Mouse (Mus musculus): ENCODE results near the gene Rnase4. TPM values are rescaled to one million over a fixed set of nuclear protein-coding genes. Genes with fewer than 3 reads are reported as not detected.

Gene Rnase4
- polyA plus RNA-seq, 1 experiment from 2014 or later = 27.4 TPM

- H3K4me2 ChIP-seq = no peak overlapping the region
- no peak overlapping the region for H3K9ac ChIP-seq
- no peaks in the 10 kb centered on the region for H3K9me3 ChIP-seq
- ATAC-seq (ENCODE audit: insufficient number of reproducible peaks, insufficient read depth, low FRiP score, low TSS enrichment, low read depth) = no peak
- H3K4me1 ChIP-seq = no peaks in the 10 kb centered on the region
- H3K4me3 ChIP-seq = no peak overlapping the region
- no peak overlapping the region for H3K27ac ChIP-seq
- no peaks in the 10 kb centered on the region for H3K27me3 ChIP-seq
- 93% methylated on average over 4 of the region's 4 CpGs for WGBS
- H3K36me3 ChIP-seq = no peaks in the 10 kb centered on the region
Observed at GRCm38 (mm10) chr14:51132372-51132771, 41.5 kb downstream of the Rnase4 start.

GRCm38 (mm10) chr14:51140342-51140741, 49.5 kb downstream of the Rnase4 start:
- WGBS = 76% methylated on average over 2 of the region's 2 CpGs
- H3K9me3 ChIP-seq = no peaks in the 10 kb centered on the region
- H3K4me1 ChIP-seq = no peaks in the 10 kb centered on the region
- no peak overlapping the region for H3K9ac ChIP-seq
- no peak overlapping the region for H3K4me3 ChIP-seq
- no peaks in the 10 kb centered on the region for H3K36me3 ChIP-seq
- no peak overlapping the region for H3K27ac ChIP-seq
- ATAC-seq (ENCODE audit: insufficient number of reproducible peaks, insufficient read depth, low FRiP score, low TSS enrichment, low read depth) = no peak
- H3K27me3 ChIP-seq = no peaks in the 10 kb centered on the region
- H3K4me2 ChIP-seq = no peak overlapping the region

- H3K4me2 ChIP-seq = no peak overlapping the region
- H3K27me3 ChIP-seq = no peaks in the 10 kb centered on the region
- no peak overlapping the region for H3K4me3 ChIP-seq
- ATAC-seq (ENCODE audit: insufficient number of reproducible peaks, insufficient read depth, low FRiP score, low TSS enrichment, low read depth) = no peak
- 79% methylated on average over 4 of the region's 4 CpGs for WGBS
- no peak overlapping the region for H3K27ac ChIP-seq
- H3K36me3 ChIP-seq = no peaks in the 10 kb centered on the region
- no peak overlapping the region for H3K9ac ChIP-seq
- no peaks in the 10 kb centered on the region for H3K4me1 ChIP-seq
- H3K9me3 ChIP-seq = no peaks in the 10 kb centered on the region
Observed at GRCm38 (mm10) chr14:51142119-51142518, 51.2 kb downstream of the Rnase4 start.

- H3K27ac ChIP-seq = no peak overlapping the region
- no peaks in the 10 kb centered on the region for H3K9me3 ChIP-seq
- H3K4me1 ChIP-seq = no peaks in the 10 kb centered on the region
- no peak for ATAC-seq (ENCODE audit: insufficient number of reproducible peaks, insufficient read depth, low FRiP score, low TSS enrichment, low read depth)
- H3K4me3 ChIP-seq = no peak overlapping the region
- WGBS = 79% methylated on average over 3 of the region's 3 CpGs
- no peak overlapping the region for H3K4me2 ChIP-seq
- H3K9ac ChIP-seq = no peak overlapping the region
- no peaks in the 10 kb centered on the region for H3K36me3 ChIP-seq
- H3K27me3 ChIP-seq = no peaks in the 10 kb centered on the region
Observed at GRCm38 (mm10) chr14:51142568-51142967, 51.7 kb downstream of the Rnase4 start.

- no peak overlapping the region for H3K4me2 ChIP-seq
- no peaks in the 10 kb centered on the region for H3K27me3 ChIP-seq
- H3K9ac ChIP-seq = no peak overlapping the region
- ATAC-seq (ENCODE audit: insufficient number of reproducible peaks, insufficient read depth, low FRiP score, low TSS enrichment, low read depth) = no peak
- no peaks in the 10 kb centered on the region for H3K9me3 ChIP-seq
- 74% methylated on average over 4 of the region's 4 CpGs for WGBS
- H3K4me3 ChIP-seq = no peak overlapping the region
- no peak overlapping the region for H3K27ac ChIP-seq
- no peaks in the 10 kb centered on the region for H3K4me1 ChIP-seq
- no peaks in the 10 kb centered on the region for H3K36me3 ChIP-seq
Observed at GRCm38 (mm10) chr14:51143287-51143686, 52.4 kb downstream of the Rnase4 start.

- no peaks in the 10 kb centered on the region for H3K36me3 ChIP-seq
- H3K4me1 ChIP-seq = no peaks in the 10 kb centered on the region
- no peak overlapping the region for H3K4me2 ChIP-seq
- H3K27ac ChIP-seq = no peak overlapping the region
- no peak for ATAC-seq (ENCODE audit: insufficient number of reproducible peaks, insufficient read depth, low FRiP score, low TSS enrichment, low read depth)
- H3K27me3 ChIP-seq = no peaks in the 10 kb centered on the region
- H3K4me3 ChIP-seq = no peak overlapping the region
- 75% methylated on average over 2 of the region's 2 CpGs for WGBS
- no peak overlapping the region for H3K9ac ChIP-seq
- H3K9me3 ChIP-seq = no peaks in the 10 kb centered on the region
Observed at GRCm38 (mm10) chr14:51143937-51144336, 53.1 kb downstream of the Rnase4 start.

- Histone ChIP-seq H3K4me1 (no peaks in the 10 kb centered on the region), H3K27ac (no peak overlapping the region), H3K4me2 (no peak overlapping the region), H3K27me3 (no peaks in the 10 kb centered on the region), H3K36me3 (no peaks in the 10 kb centered on the region), H3K9ac (no peak overlapping the region), H3K4me3 (no peak overlapping the region), H3K9me3 (no peaks in the 10 kb centered on the region)
- WGBS = 95% methylated on average over 4 of the region's 4 CpGs
- no peak for ATAC-seq (ENCODE audit: insufficient number of reproducible peaks, insufficient read depth, low FRiP score, low TSS enrichment, low read depth)
Observed at GRCm38 (mm10) chr14:51144451-51144850, 53.6 kb downstream of the Rnase4 start.

- no peak overlapping the region for H3K4me3 ChIP-seq
- no peak for ATAC-seq (ENCODE audit: insufficient number of reproducible peaks, insufficient read depth, low FRiP score, low TSS enrichment, low read depth)
- H3K4me1 ChIP-seq = no peaks in the 10 kb centered on the region
- no peak overlapping the region for H3K27ac ChIP-seq
- H3K4me2 ChIP-seq = no peak overlapping the region
- no peaks in the 10 kb centered on the region for H3K36me3 ChIP-seq
- H3K27me3 ChIP-seq = no peaks in the 10 kb centered on the region
- H3K9me3 ChIP-seq = no peaks in the 10 kb centered on the region
- 83% methylated on average over 6 of the region's 6 CpGs for WGBS
- H3K9ac ChIP-seq = no peak overlapping the region
Observed at GRCm38 (mm10) chr14:51145521-51145920, 54.6 kb downstream of the Rnase4 start.

GRCm38 (mm10) chr14:51146685-51147084, 55.8 kb downstream of the Rnase4 start, which contains the start of gene Rnase1:
Gene Rnase1, minus strand, starts transcription at chr14:51146785.
- Histone ChIP-seq H3K27me3 (no peaks in the 10 kb centered on the region), H3K9ac (no peak within 1 kb of the TSS), H3K4me3 (no peak within 1 kb of the TSS), H3K27ac (no peak within 1 kb of the TSS), H3K4me1 (no peaks in the 10 kb centered on the region), H3K36me3 (no peaks in the 10 kb centered on the region), H3K9me3 (no peaks in the 10 kb centered on the region), H3K4me2 (no peak within 1 kb of the TSS)
- WGBS = 51% methylated on average over 2 of the region's 2 CpGs
- ATAC-seq (ENCODE audit: insufficient number of reproducible peaks, insufficient read depth, low FRiP score, low TSS enrichment, low read depth) = no peak

GRCm38 (mm10) chr14:51148006-51148405, 57.1 kb downstream of the Rnase4 start:
- Histone ChIP-seq H3K4me3 (no peak overlapping the region), H3K9me3 (no peaks in the 10 kb centered on the region), H3K27ac (no peak overlapping the region), H3K9ac (no peak overlapping the region), H3K27me3 (no peaks in the 10 kb centered on the region), H3K36me3 (no peaks in the 10 kb centered on the region), H3K4me1 (no peaks in the 10 kb centered on the region), H3K4me2 (no peak overlapping the region)
- 81% methylated on average over 3 of the region's 3 CpGs for WGBS
- no peak for ATAC-seq (ENCODE audit: insufficient number of reproducible peaks, insufficient read depth, low FRiP score, low TSS enrichment, low read depth)

- Histone ChIP-seq H3K27ac (no peak overlapping the region), H3K4me2 (no peak overlapping the region), H3K4me1 (no peaks in the 10 kb centered on the region), H3K36me3 (no peaks in the 10 kb centered on the region), H3K27me3 (no peaks in the 10 kb centered on the region), H3K9me3 (no peaks in the 10 kb centered on the region), H3K4me3 (no peak overlapping the region), H3K9ac (no peak overlapping the region)
- no peak for ATAC-seq (ENCODE audit: insufficient number of reproducible peaks, insufficient read depth, low FRiP score, low TSS enrichment, low read depth)
- 47% methylated on average over 5 of the region's 5 CpGs for WGBS
Observed at GRCm38 (mm10) chr14:51149164-51149563, 58.3 kb downstream of the Rnase4 start.

- Histone ChIP-seq H3K9ac (no peak overlapping the region), H3K4me1 (no peaks in the 10 kb centered on the region), H3K27me3 (no peaks in the 10 kb centered on the region), H3K4me2 (no peak overlapping the region), H3K27ac (no peak overlapping the region), H3K36me3 (no peaks in the 10 kb centered on the region), H3K9me3 (no peaks in the 10 kb centered on the region), H3K4me3 (no peak overlapping the region)
- 79% methylated on average over 3 of the region's 3 CpGs for WGBS
- no peak for ATAC-seq (ENCODE audit: insufficient number of reproducible peaks, insufficient read depth, low FRiP score, low TSS enrichment, low read depth)
Observed at GRCm38 (mm10) chr14:51150206-51150831, 59.4 kb downstream of the Rnase4 start.

Measured in embryonic facial prominence, embryonic 13.5 days (tissue).